Mouse (Mus musculus): ENCODE results near the gene Olfr279. TPM values are rescaled to one million over a fixed set of nuclear protein-coding genes. Genes with fewer than 3 reads are reported as not detected.

Gene Olfr279
- polyA plus RNA-seq, 1 experiment = 0.48 TPM

DNA sequence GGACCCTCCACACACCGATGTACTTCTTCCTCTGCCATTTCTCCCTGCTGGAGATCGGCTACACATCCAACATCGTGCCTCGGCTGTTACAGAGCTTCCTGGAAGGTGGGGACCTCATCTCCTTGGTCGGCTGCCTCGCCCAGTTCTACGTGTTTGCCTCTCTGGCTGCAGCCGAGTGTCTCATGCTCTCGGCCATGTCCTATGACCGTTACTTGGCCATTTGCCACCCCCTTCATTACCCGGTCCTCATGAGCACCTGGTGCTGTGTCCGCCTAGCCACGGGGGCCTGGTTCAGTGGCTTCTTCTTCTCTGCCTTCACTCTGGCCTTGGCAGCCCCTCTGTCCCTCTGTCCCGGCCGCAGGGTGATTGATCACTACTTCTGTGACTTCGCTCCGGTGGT lies 5.4 kb downstream of the Olfr279 start:
- Histone ChIP-seq H3K4me1 (ENCODE audit: control insufficient read depth, insufficient read depth, low read length) (peaks cover 10% of the 10 kb centered on the region), H3K36me3 (ENCODE audit: control insufficient read depth, insufficient read depth, low read length) (no peaks in the 10 kb centered on the region), H3K4me3 (ENCODE audit: control insufficient read depth, low read depth, low read length) (peak overlapping the region; percentile 64), H3K27ac (ENCODE audit: control insufficient read depth, insufficient read depth, low read depth, low read length) (no peak overlapping the region), H3K27me3 (ENCODE audit: control insufficient read depth, insufficient read depth, low read length) (no peaks in the 10 kb centered on the region)
- TF ChIP-seq CTCF (IDR thresholded peaks at IDR 0.05; ENCODE audit: control insufficient read depth, insufficient read depth, insufficient replicate concordance, low read depth, low read length) = 0 out of 2 replicates have a peak, but pooled peaks have one; percentile 2
- no peak for TF ChIP-seq POLR2A (IDR thresholded peaks at IDR 0.05; ENCODE audit: control insufficient read depth, low read depth, low read length)

DNA sequence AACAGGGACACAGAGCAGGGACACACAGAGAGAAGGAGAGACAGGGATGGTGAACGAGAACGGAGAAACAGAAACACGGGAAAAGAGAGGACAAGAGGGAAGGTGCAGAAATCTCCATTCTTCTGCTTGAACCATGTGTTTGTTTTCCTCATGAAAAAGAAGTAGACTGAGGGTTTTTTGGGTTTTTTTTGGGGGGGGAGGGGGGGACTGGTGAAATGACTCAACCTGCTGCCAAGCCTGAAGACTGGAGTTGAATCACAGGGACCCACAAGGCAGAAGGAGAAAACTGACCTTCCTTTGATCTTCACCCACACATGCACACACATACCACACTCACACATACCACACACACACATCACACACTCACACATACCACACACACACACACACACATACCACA lies 11.1 kb downstream of the Olfr279 start:
- no peaks in the 10 kb centered on the region for H3K27me3 ChIP-seq (ENCODE audit: control insufficient read depth, insufficient read depth, low read length)
- no peaks in the 10 kb centered on the region for H3K36me3 ChIP-seq (ENCODE audit: control insufficient read depth, insufficient read depth, low read length)
- no peak overlapping the region for H3K27ac ChIP-seq (ENCODE audit: control insufficient read depth, insufficient read depth, low read depth, low read length)
- H3K4me3 ChIP-seq (ENCODE audit: control insufficient read depth, low read depth, low read length) = no peak overlapping the region
- peaks cover 8% of the 10 kb centered on the region for H3K4me1 ChIP-seq (ENCODE audit: control insufficient read depth, insufficient read depth, low read length)
- TF ChIP-seq CTCF (IDR thresholded peaks at IDR 0.05; ENCODE audit: control insufficient read depth, insufficient read depth, insufficient replicate concordance, low read depth, low read length) = no peak
- no peak for TF ChIP-seq POLR2A (IDR thresholded peaks at IDR 0.05; ENCODE audit: control insufficient read depth, low read depth, low read length)

DNA sequence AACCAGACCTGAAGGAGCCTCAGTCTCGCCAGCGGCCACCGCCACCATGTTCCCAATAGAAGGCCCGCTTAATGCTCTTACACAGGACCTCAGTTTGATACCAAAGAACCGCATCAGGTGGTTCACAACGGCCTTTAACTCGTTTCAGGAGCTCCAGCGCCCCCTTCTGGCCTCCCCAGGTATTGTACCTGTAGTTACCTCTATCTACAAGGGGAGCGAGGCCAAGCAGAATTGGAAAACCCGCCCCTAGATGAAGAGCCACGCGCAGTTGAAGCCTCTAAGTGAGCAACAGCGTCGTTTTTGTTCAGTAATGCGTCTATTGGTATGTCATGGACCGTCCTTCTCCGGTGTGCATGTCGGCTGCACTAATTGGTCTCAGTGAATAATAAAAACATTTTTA lies 12.3 kb downstream of the Olfr279 start:
- no peak overlapping the region for H3K27ac ChIP-seq (ENCODE audit: control insufficient read depth, insufficient read depth, low read depth, low read length)
- H3K4me1 ChIP-seq (ENCODE audit: control insufficient read depth, insufficient read depth, low read length) = peaks cover 8% of the 10 kb centered on the region
- H3K27me3 ChIP-seq (ENCODE audit: control insufficient read depth, insufficient read depth, low read length) = no peaks in the 10 kb centered on the region
- TF ChIP-seq POLR2A (IDR thresholded peaks at IDR 0.05; ENCODE audit: control insufficient read depth, low read depth, low read length) = no peak
- peak; percentile 82 for TF ChIP-seq CTCF (IDR thresholded peaks at IDR 0.05; ENCODE audit: control insufficient read depth, insufficient read depth, insufficient replicate concordance, low read depth, low read length)
- no peaks in the 10 kb centered on the region for H3K36me3 ChIP-seq (ENCODE audit: control insufficient read depth, insufficient read depth, low read length)
- H3K4me3 ChIP-seq (ENCODE audit: control insufficient read depth, low read depth, low read length) = no peak overlapping the region

DNA sequence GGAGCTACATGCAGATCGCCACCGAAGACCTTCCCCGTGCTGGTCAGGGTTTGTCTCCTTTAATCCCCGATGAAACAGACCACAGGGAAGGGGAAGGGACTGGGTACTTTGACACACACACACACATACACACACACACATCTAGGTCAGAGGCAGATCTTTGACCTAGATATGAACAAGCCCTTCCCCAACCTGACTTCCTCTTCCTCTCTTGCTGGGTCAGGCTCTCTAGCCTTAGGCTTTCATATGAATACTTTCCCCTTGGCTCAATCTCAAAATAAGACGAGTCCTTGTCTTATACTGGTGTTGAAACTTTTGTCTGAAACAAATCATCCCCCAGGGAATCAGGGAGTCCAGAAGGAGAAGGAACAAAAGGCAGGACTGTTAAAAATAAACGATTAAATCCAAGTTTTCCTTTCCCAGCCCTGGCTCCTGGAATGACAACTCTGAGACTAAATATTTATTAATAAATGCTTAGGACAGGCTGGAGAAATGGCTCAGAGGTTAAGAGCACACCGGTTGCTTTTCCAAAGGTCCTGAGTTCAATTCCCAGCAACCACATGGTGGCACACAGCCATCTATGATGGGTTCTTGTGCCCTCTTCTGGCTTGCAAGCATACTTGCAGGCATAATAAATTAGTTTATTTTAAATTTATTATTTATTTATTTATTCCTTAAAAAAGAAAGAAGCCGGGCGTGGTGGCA lies 14.2 kb downstream of the Olfr279 start:
- TF ChIP-seq POLR2A (IDR thresholded peaks at IDR 0.05; ENCODE audit: control insufficient read depth, low read depth, low read length) = no peak
- TF ChIP-seq CTCF (IDR thresholded peaks at IDR 0.05; ENCODE audit: control insufficient read depth, insufficient read depth, insufficient replicate concordance, low read depth, low read length) = no peak
- H3K27me3 ChIP-seq (ENCODE audit: control insufficient read depth, insufficient read depth, low read length) = no peaks in the 10 kb centered on the region
- H3K36me3 ChIP-seq (ENCODE audit: control insufficient read depth, insufficient read depth, low read length) = no peaks in the 10 kb centered on the region
- no peak overlapping the region for H3K4me3 ChIP-seq (ENCODE audit: control insufficient read depth, low read depth, low read length)
- H3K27ac ChIP-seq (ENCODE audit: control insufficient read depth, insufficient read depth, low read depth, low read length) = no peak overlapping the region
- peaks cover 11% of the 10 kb centered on the region for H3K4me1 ChIP-seq (ENCODE audit: control insufficient read depth, insufficient read depth, low read length)

DNA sequence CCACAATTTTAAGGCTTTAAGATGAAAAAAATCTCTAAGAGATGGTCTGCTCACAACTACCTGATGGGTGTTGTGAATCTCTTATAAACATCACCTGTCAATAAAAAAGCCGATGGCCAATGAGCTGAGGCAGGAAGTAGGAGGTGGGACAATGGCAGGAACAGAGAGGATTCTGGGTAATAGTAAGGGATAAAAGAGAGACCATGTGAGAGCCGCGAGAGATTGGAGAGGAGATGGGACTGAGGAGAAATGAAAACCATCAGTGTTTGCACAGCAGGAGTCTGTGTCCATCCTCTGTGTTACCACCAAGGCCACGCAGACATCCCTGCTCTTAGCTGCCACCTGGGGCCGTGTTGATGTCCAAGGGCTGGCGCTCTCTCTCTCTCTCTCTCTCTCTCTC lies 15.1 kb downstream of the Olfr279 start:
- H3K4me1 ChIP-seq (ENCODE audit: control insufficient read depth, insufficient read depth, low read length) = peaks cover 11% of the 10 kb centered on the region
- no peak for TF ChIP-seq CTCF (IDR thresholded peaks at IDR 0.05; ENCODE audit: control insufficient read depth, insufficient read depth, insufficient replicate concordance, low read depth, low read length)
- TF ChIP-seq POLR2A (IDR thresholded peaks at IDR 0.05; ENCODE audit: control insufficient read depth, low read depth, low read length) = no peak
- H3K4me3 ChIP-seq (ENCODE audit: control insufficient read depth, low read depth, low read length) = no peak overlapping the region

DNA sequence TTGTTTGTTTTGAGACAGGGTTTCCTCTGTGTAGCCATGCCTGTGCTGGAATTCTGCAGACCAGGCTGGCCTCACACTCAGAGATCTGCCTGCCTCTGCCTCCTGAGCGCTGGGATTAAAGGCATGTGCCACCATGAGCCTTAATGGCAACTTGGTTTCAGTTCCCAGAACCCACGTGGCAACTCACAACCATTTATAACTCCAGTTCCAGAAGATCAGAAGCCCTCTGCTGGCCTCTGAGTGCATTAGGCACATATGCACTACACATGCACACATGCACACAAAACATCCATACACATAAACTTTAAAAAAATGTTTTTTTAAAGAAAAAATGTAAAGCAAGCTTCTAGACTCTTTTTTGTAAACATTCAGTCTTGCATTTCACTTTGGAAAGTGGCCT lies 17.2 kb downstream of the Olfr279 start:
- H3K27ac ChIP-seq (ENCODE audit: control insufficient read depth, insufficient read depth, low read depth, low read length) = no peak overlapping the region

More for the DNA sequence above, 15.1 kb downstream of the Olfr279 start:
- H3K36me3 ChIP-seq (ENCODE audit: control insufficient read depth, insufficient read depth, low read length) = no peaks in the 10 kb centered on the region
- H3K27ac ChIP-seq (ENCODE audit: control insufficient read depth, insufficient read depth, low read depth, low read length) = no peak overlapping the region
- no peaks in the 10 kb centered on the region for H3K27me3 ChIP-seq (ENCODE audit: control insufficient read depth, insufficient read depth, low read length)

DNA sequence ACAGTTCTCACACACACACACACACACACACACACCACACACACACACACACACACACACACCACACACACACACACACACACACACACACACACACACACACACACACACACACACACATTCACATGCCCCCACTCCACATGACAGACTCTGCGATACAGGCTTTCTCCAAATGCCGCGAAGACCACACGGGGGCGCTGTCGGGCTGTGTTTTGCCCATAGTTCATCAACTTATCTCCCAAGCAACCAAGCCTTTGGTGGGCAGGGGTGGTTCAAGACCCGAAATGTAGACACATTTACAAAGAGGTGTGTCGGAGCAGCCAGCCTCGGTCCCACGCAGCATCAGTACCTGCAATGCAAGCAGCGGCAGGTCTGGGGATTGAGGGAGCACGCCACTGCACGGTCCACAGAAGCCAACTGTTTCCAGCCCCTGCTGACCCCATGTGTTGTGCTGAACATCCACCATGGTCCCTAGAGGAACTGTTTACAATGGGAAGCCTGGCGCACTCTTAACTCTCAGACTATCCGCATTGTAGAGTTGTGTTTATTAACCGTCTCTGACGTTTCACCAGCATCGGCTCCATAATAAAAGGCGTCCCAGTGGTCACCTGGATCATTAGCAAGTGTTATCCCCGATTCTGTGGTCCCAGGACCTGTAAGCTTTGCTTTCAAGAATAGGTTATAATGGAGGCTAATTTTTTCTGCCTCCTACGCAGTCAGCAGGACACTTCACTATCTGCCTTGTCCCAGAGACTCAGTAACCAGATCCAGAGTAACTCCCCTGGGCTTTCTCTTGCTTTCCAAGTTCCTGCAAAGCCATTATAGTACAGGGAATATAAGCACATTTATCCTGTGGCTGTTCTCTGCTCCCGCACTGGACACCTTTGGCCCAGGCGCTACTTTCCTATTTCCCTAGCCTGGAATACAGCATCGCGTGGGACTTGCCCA lies 18.5 kb downstream of the Olfr279 start:
- H3K27me3 ChIP-seq (ENCODE audit: control insufficient read depth, insufficient read depth, low read length) = no peaks in the 10 kb centered on the region
- no peak overlapping the region for H3K27ac ChIP-seq (ENCODE audit: control insufficient read depth, insufficient read depth, low read depth, low read length)
- H3K4me3 ChIP-seq (ENCODE audit: control insufficient read depth, low read depth, low read length) = peak overlapping the region; percentile 50
- peaks cover 6% of the 10 kb centered on the region for H3K4me1 ChIP-seq (ENCODE audit: control insufficient read depth, insufficient read depth, low read length)
- TF ChIP-seq CTCF (IDR thresholded peaks at IDR 0.05; ENCODE audit: control insufficient read depth, insufficient read depth, insufficient replicate concordance, low read depth, low read length) (peak; percentile 96), POLR2A (IDR thresholded peaks at IDR 0.05; ENCODE audit: control insufficient read depth, low read depth, low read length) (no peak)
- no peaks in the 10 kb centered on the region for H3K36me3 ChIP-seq (ENCODE audit: control insufficient read depth, insufficient read depth, low read length)

More for the DNA sequence above, 17.2 kb downstream of the Olfr279 start:
- H3K4me3 ChIP-seq (ENCODE audit: control insufficient read depth, low read depth, low read length) = no peak overlapping the region
- H3K36me3 ChIP-seq (ENCODE audit: control insufficient read depth, insufficient read depth, low read length) = no peaks in the 10 kb centered on the region
- H3K4me1 ChIP-seq (ENCODE audit: control insufficient read depth, insufficient read depth, low read length) = peaks cover 8% of the 10 kb centered on the region
- TF ChIP-seq POLR2A (IDR thresholded peaks at IDR 0.05; ENCODE audit: control insufficient read depth, low read depth, low read length) = no peak
- TF ChIP-seq CTCF (IDR thresholded peaks at IDR 0.05; ENCODE audit: control insufficient read depth, insufficient read depth, insufficient replicate concordance, low read depth, low read length) = no peak
- H3K27me3 ChIP-seq (ENCODE audit: control insufficient read depth, insufficient read depth, low read length) = no peaks in the 10 kb centered on the region
